Mouse (Mus musculus): Measurements from ENCODE around the gene Ptprg.
"Not testable (repeated sequence)": the region's sequence is repeated elsewhere in the genome, so short reads cannot be mapped to it uniquely, and the experiment has no call there.

The Ptprg gene

GRCm38 (mm10) chr14:12057856-12058255 lies 504.5 kb downstream of the Ptprg start:
- no peak for DNase-seq (ENCODE audit: low spot score)

GRCm38 (mm10) chr14:12059149-12059548 lies 505.8 kb downstream of the Ptprg start:
- DNase-seq (ENCODE audit: low spot score): no peak

- DNase-seq (ENCODE audit: low spot score): not testable (repeated sequence)
Measured at GRCm38 (mm10) chr14:12061313-12061712, 508.0 kb downstream of the Ptprg start.

GRCm38 (mm10) chr14:12062628-12063360 lies 509.5 kb downstream of the Ptprg start:
- DNase-seq (ENCODE audit: low spot score): no peak

DNA sequence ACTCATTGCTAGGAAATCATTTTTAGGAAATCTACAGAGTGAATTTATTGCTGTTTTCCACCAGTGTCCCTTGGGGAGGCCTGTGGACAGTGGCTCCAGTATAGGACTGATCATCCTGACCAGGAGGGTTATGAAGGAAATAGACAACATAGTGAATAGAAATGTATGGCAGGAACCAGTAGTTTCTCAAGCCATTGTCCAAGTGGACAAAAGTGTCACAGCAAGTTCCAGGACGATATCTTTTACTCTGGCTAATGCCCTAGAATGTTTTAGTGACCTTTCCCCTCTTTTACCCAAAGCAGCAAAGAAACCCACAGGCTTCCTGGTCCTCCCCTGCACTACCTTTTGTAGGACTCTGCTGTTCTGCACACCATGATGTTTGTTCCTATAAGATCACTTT lies 511.7 kb downstream of the Ptprg start:
- DNase-seq (ENCODE audit: low spot score): no peak

- no peak for DNase-seq (ENCODE audit: low spot score)
Measured at GRCm38 (mm10) chr14:12065736-12066135, 512.4 kb downstream of the Ptprg start.

DNA sequence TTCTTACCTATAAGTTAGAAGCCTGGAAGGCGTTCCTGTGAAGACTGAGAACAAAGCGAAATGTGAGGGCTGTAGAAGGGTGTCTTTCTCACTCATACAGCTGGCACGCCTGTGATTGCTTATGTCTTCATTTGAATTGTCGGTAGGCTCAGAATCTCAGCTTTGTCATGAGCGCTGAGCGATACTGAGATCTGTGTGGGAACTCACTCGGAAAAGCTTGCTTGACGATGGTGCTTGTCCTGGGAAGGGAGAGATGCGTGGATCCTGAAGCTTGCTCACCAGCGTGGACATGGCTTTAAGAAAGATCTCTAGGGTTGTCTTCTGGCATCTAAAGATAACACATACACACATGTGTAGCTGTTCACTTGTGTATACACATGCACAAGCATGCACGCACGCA lies 516.4 kb downstream of the Ptprg start:
- DNase-seq (ENCODE audit: low spot score): no peak

DNA sequence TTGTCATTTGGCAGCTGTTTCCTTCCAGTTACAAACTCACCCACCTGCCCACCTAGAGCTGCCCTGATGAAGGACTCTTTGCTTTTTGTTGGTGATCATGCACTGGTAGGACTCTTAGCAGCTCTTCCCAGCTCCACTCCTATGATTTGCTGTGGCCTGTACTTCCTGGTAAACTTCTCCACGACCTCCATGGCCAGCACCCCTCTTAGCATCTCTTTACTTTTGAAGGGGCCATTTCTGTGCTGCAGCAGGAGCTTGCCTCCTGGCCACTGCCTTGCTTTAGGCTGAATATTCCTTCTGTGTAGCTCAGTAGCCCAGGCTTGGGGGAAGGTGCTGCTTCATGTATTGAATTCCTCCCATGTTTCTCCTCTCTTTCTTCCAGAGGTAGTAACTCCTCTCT lies 517.0 kb downstream of the Ptprg start:
- no peak for DNase-seq (ENCODE audit: low spot score)

DNA sequence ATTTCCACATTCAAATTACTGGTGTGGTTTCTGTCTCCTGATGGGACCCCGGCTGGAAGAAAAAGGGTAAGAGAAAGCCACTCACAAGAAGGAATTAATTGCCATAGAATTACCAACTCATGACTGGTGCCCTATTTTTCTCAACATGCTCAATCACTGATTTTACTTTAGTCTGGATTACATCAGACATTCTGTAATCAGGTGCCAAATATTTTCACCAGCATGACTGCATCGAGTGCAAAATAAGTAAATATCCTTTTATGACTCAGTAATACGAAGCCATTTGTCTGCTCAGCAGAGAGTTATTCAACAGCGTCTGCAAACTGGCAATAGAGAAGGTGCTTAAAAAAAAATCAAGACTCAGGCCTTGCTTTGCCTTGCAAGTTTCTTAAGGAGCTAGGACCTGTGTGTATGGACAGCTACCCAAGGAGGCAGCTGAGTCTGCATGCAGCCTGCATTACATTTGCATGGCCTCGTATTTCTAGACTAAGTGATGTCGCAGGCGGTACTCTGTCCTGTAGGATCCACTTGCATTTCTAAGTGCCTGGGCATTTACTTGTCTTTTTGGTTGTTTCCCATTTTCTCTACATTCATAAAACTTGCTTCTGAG lies 517.6 kb downstream of the Ptprg start:
- no peak for DNase-seq (ENCODE audit: low spot score)

DNA sequence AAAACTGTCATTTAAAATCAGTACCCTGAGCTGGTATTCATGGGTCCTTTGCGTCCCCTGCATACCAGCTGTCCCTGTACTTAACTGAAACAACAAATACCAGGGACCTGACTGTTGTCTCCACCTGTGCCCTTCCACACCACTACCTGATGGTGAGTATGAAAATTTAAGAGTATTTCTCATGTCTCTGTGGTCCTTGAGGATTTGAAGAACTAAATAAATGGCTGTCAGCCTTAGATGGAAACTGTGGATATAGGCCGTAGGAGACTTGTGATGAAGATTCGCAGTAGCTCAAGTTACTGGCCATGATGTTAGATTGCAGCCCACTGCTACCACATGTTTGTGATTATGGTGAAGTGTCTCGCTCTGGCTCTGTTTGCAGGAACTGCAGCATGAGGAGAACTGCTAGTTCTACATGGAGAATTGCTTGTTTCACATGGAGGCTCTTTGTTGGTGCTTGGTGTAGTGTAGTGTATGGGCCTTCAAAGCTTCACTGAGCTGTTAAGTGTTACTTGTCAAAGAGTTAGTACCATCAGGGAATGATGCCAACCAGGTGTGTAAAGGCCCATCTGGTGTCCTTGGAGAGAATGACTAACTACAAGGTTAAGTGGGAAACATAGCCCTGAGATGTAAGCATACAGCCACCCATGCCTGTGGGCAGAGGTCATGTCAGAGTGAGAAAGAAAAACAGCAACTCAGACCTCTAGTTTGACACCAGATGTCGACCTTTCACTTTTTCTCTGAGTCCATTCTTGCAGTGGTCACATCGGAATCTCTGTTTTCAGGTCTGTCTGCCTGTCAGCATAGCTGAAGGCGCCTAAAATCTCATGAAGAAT lies 518.9 kb downstream of the Ptprg start:
- DNase-seq (ENCODE audit: low spot score): no peak

DNA sequence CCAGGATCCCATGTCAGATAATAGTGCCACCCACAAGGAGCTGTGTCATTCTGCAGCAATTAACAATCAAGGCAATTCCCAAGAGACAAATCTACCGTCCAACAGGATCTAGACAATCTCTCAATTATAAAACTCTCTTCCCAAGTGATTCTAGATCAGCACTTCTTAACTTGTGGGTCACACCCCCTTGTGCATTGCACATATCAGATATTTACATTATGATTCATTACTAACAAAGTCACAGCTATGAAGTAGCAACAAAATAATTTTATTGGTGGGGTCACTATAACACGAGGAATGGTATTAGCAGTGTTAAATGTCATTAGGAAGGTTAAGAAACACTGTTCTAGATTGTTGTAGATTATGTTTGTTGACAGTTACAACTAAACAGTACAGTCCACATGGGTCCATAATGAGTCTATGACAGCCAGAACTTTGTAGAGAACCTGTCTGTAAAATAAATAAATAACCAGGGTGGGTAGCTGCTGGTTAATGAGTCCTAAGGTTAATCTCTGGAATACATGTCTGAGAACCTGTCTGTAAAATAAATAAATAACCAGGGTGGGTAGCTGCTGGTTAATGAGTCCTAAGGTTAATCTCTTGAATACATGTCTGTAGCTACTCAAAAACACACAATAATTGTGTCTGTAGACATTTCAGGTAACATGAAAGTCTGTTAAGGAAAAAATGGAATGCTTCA lies 520.2 kb downstream of the Ptprg start:
- DNase-seq (ENCODE audit: low spot score): no peak

DNA sequence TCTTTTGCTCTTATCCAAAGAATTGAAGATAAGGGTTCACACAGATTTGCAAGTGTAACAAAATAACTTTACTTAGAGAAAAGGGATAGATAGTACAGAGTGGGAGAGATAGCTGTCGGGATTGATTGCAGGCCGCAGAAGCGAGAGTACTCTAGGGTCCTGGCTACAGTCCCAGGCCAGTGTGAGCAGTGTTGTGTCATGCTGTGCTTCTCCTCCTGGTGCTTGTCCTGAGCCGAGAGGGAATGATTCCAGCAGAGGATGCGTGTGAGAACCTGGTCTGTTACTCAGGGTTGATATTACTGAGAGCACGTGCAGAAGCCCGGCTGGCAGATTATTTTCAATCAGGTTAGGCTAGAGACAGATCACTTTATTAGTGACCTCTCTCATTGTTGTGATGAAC lies 523.9 kb downstream of the Ptprg start:
- no peak for DNase-seq (ENCODE audit: low spot score)

GRCm38 (mm10) chr14:12079250-12079649 lies 525.9 kb downstream of the Ptprg start:
- DNase-seq (ENCODE audit: low spot score): no peak

- no peak for DNase-seq (ENCODE audit: low spot score)
Measured at GRCm38 (mm10) chr14:12079833-12080401, 526.6 kb downstream of the Ptprg start.

- DNase-seq (ENCODE audit: low spot score): no peak
Measured at GRCm38 (mm10) chr14:12082131-12082921, 529.0 kb downstream of the Ptprg start.

DNA sequence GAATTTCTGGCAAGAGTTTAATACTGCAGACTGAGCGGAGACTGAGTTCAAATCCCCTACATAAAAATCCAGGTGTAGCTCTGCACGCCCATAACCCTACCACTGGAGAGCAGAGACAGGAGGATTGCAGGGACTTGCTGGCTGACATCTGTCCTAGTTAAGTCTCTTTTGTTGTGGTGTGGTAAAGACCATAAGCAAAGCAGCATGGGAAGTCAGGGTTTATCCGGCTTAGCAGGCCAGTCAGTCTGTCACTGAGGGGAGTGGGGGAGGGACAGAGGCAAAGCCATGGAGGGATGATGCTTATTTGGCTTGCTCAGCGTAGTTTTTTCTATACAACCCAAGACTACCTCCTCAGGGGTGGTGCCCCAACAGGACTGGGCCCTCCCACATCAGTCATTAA lies 530.7 kb downstream of the Ptprg start:
- DNase-seq (ENCODE audit: low spot score): no peak

DNA sequence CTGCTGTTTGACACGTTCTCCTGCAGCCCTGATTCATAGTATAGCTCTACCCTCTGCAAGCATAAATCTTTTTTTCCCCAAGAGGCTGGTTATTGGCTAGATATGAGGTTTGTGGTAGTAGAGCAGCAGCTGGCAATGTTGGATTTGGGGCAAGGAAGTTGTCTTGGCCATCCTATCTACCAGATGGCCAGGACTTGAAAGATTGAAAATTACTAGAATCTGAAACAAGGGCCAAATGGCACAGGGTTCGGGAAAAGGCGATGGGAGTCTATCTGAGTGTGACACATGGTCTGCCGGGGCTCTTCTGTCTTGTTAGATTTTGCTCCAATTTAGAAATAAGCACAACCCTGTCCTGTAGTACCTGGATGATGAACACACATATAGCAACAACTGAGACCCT lies 531.7 kb downstream of the Ptprg start:
- no peak for DNase-seq (ENCODE audit: low spot score)

DNA sequence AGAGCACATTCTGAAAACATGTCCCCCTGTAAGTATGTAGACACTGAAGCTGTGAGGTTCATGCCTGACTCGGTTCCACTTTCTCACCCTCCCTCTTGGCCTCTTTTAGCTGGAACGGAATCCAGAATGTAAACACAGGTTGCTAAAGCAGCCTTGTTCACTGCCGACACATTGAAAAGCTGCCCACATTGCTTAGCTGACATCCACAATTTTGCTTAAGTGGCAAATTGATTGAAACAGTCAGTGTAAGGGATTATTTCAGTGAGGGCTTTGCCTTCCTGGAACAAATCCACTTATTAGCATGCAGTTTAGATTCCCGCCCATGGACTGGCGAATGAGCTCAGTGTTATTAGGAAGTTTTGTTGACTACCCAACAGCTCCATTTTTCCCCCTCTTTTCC lies 532.8 kb downstream of the Ptprg start:
- no peak for DNase-seq (ENCODE audit: low spot score)

- DNase-seq (ENCODE audit: low spot score): no peak
Measured at GRCm38 (mm10) chr14:12089954-12090353, 536.6 kb downstream of the Ptprg start.

GRCm38 (mm10) chr14:12091730-12092129 lies 538.4 kb downstream of the Ptprg start:
- DNase-seq (ENCODE audit: low spot score): no peak
